Mouse (Mus musculus) midbrain, embryonic 14.5 days (tissue): ENCODE data around the gene Atp6v1c2. TPM values are rescaled to one million over a fixed set of nuclear protein-coding genes. Genes with fewer than 3 reads are reported as not detected.

ENCODE experiments used
- ATAC-seq: fragments of 200-750 bp; cut with Nextera tagmentation; 2 replicates; pipeline ENCODE4 v1.8.0; 2017; ENCODE audit warnings: moderate number of reproducible peaks, moderate library complexity; ENCODE audit not compliant: low FRiP score, low TSS enrichment
- DNase-seq: peaks from one replicate; pipeline ENCODE4 v3.0.0-alpha.2; 2015
- H3K27ac ChIP-seq: fragments of 300-500 bp; sonication (generic); replicated peaks from 2 replicates; pipeline ENCODE4 v1.5.1; 2014; ENCODE audit warnings: mild to moderate bottlenecking, low read depth, low read length, moderate library complexity
- H3K27me3 ChIP-seq: fragments of 300-500 bp; sonication (generic); 2 replicates; pipeline ENCODE4 v1.6.1; 2014; ENCODE audit warnings: low read length, control low read depth, mixed read lengths; ENCODE audit not compliant: control insufficient read depth, insufficient read depth
- H3K36me3 ChIP-seq: fragments of 300-500 bp; sonication (generic); 2 replicates; pipeline ENCODE4 v1.6.1; 2014; ENCODE audit warnings: low read length, control low read depth; ENCODE audit not compliant: control insufficient read depth, insufficient read depth
- H3K4me1 ChIP-seq: fragments of 300-500 bp; sonication (generic); 2 replicates; pipeline ENCODE4 v1.6.1; 2014; ENCODE audit warnings: mild to moderate bottlenecking, antibody characterized with exemption, low read length, control low read depth; ENCODE audit not compliant: control insufficient read depth, insufficient read depth
- H3K4me2 ChIP-seq: fragments of 300-500 bp; sonication (generic); 2 replicates; pipeline ENCODE4 v1.6.1; 2014; ENCODE audit warnings: mild to moderate bottlenecking, low read length, moderate library complexity
- H3K4me3 ChIP-seq: fragments of 300-500 bp; sonication (generic); replicated peaks from 2 replicates; pipeline ENCODE4 v1.5.1; 2014; ENCODE audit warnings: low read depth, low read length
- H3K9ac ChIP-seq: fragments of 300-500 bp; sonication (generic); replicated peaks from 2 replicates; pipeline ENCODE4 v1.6.1; 2014; ENCODE audit warnings: mild to moderate bottlenecking, low read length, moderate library complexity
- H3K9me3 ChIP-seq: fragments of 300-500 bp; sonication (generic); 2 replicates; pipeline ENCODE4 v1.6.1; 2016; ENCODE audit warnings: low read length, control low read depth, mixed read lengths; ENCODE audit not compliant: control insufficient read depth
- WGBS: fragments of 180-500 bp; shearing (Covaris S2); extraction: QIAGEN DNeasy Blood & Tissue Kit; methylation state at CpG from one replicate; pipeline ENCODE4 v1.1.7; 2014; 5-methylcytosine and 5-hydroxymethylcytosine counted together
- polyA plus RNA-seq: library from polyadenylated mRNA; unstranded; fragments of >200 nt; fragmentation: Nextera tagmentation; extraction: Ambion mirVana; gene quantifications from 2 replicates; pipeline ENCODE4 v1.2.1, GENCODE M21; 2014

Gene Atp6v1c2
- polyA plus RNA-seq = 0.33 and 0.46 TPM in 2 replicates

- Histone ChIP-seq H3K36me3 (no peaks in the 10 kb centered on the region), H3K27ac (no peak within 1 kb of the TSS), H3K27me3 (peaks cover 12% of the 10 kb centered on the region; the same call in 1 of the 2 replicates), H3K4me2 (no peak within 1 kb of the TSS), H3K9ac (no peak within 1 kb of the TSS), H3K9me3 (no peaks in the 10 kb centered on the region), H3K4me1 (peaks cover 8% of the 10 kb centered on the region), H3K4me3 (no peak within 1 kb of the TSS)
- 77% methylated on average over 3 of the region's 3 CpGs for WGBS
- no peak for DNase-seq
- no peak for ATAC-seq
These were observed at the start of gene Atp6v1c2 for GRCm38 (mm10) chr12:17329259-17329658. Gene Atp6v1c2 (minus strand): TSS chr12:17329359.

- no peak for ATAC-seq
- Histone ChIP-seq H3K27me3 (no peaks in the 10 kb centered on the region), H3K4me1 (no peaks in the 10 kb centered on the region), H3K9ac (no peak overlapping the region), H3K4me2 (no peak overlapping the region), H3K4me3 (no peak overlapping the region), H3K36me3 (peaks cover 93% of the 10 kb centered on the region), H3K9me3 (no peaks in the 10 kb centered on the region), H3K27ac (no peak overlapping the region)
- no peak for DNase-seq
- 88% methylated on average over 6 of the region's 6 CpGs for WGBS
These were observed 47.4 kb upstream of the Atp6v1c2 start for GRCm38 (mm10) chr12:17376521-17376920.

DNA sequence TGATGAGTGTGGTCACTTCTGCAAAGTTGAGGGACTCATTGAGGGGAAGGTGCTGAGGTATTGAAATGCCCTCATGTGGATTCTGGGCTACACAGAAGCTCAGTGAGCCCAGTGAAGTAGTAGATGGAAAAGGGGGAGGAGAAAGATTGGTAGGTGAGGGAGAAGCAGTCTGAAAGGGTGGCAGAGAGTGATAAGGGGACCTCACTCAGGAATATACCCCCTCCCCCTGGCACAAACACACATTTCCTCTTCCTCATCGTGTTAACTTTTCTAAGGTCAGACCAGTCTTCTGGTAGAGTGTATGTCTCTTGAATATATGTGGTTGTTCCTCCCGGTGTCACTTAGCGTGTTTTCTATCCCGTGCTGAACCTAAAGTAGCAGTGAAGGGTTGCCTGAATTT lies 46.1 kb upstream of the Atp6v1c2 start:
- no peak for DNase-seq
- WGBS = 96% methylated on average over 4 of the region's 4 CpGs
- H3K4me1 ChIP-seq = no peaks in the 10 kb centered on the region

GRCm38 (mm10) chr12:17373470-17373975 lies 44.4 kb upstream of the Atp6v1c2 start:
- no peaks in the 10 kb centered on the region for H3K27me3 ChIP-seq
- no peak overlapping the region for H3K4me2 ChIP-seq
- no peak overlapping the region for H3K27ac ChIP-seq
- DNase-seq (no peak), ATAC-seq (no peak)
- WGBS = over 99% methylated on average over 5 of the region's 5 CpGs
- no peak overlapping the region for H3K4me3 ChIP-seq
- H3K36me3 ChIP-seq = peaks cover 89% of the 10 kb centered on the region
- H3K4me1 ChIP-seq = no peaks in the 10 kb centered on the region
- no peaks in the 10 kb centered on the region for H3K9me3 ChIP-seq
- no peak overlapping the region for H3K9ac ChIP-seq

More for the DNA sequence above, 46.1 kb upstream of the Atp6v1c2 start:
- no peaks in the 10 kb centered on the region for H3K27me3 ChIP-seq
- H3K4me2 ChIP-seq = no peak overlapping the region
- no peaks in the 10 kb centered on the region for H3K9me3 ChIP-seq
- no peak overlapping the region for H3K4me3 ChIP-seq
- no peak overlapping the region for H3K9ac ChIP-seq
- H3K36me3 ChIP-seq = peaks cover 90% of the 10 kb centered on the region
- no peak overlapping the region for H3K27ac ChIP-seq
- no peak for ATAC-seq

- Histone ChIP-seq H3K4me1 (no peaks in the 10 kb centered on the region), H3K36me3 (peaks cover 90% of the 10 kb centered on the region), H3K9me3 (no peaks in the 10 kb centered on the region), H3K27me3 (no peaks in the 10 kb centered on the region), H3K9ac (no peak overlapping the region), H3K4me2 (no peak overlapping the region), H3K4me3 (no peak overlapping the region), H3K27ac (no peak overlapping the region)
- WGBS = 85% methylated on average over 3 of the region's 3 CpGs
- no peak for DNase-seq
- no peak for ATAC-seq
These were observed 43.5 kb upstream of the Atp6v1c2 start for GRCm38 (mm10) chr12:17372696-17373095.

- WGBS = 89% methylated on average over 8 of the region's 8 CpGs
- Histone ChIP-seq H3K27ac (no peak overlapping the region), H3K9me3 (no peaks in the 10 kb centered on the region), H3K36me3 (peaks cover 90% of the 10 kb centered on the region), H3K4me2 (no peak overlapping the region), H3K4me1 (no peaks in the 10 kb centered on the region), H3K27me3 (no peaks in the 10 kb centered on the region), H3K4me3 (no peak overlapping the region), H3K9ac (no peak overlapping the region)
- no peak for DNase-seq
- ATAC-seq = no peak
These were observed 42.6 kb upstream of the Atp6v1c2 start for GRCm38 (mm10) chr12:17371589-17372235.

DNA sequence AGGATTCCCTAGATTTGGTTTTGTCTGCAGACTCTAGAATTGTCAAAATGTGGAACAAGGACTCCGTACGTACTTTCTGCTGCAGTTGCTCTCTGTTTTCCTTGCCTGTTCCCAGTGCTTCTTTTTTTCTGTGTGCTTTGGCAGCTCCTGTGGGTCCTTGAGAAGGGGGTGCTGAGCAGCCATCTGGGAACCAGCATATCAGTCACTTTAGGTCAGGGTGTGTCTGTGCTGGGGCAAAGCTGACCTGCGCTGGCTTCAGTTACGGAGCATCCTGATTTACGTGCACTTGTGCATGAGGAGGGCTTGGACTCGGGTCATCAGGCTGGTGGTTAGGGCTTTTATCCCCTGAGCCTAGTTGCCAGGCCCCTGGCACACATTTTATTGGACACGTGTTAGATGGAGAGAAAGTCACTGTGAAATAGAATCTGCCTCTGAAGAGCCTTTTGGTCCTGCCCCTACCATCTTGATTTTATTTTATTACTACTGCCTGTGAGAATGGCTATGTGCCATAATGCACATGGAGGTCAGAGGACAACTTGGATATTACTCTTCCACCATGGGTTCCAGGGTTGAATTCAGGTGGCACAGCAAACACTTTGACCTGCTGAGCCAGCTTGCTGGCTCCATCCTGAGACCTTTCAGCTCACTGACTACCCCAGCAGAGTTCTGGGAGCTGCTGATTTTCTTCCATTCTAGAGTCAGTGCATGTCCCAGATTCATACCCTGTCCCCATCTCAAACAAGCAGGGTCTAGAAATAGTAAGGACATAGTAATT lies 40.6 kb upstream of the Atp6v1c2 start:
- ATAC-seq (no peak), DNase-seq (no peak)
- Histone ChIP-seq H3K9ac (no peak overlapping the region), H3K9me3 (no peaks in the 10 kb centered on the region), H3K27ac (no peak overlapping the region), H3K4me1 (no peaks in the 10 kb centered on the region), H3K4me3 (no peak overlapping the region), H3K4me2 (no peak overlapping the region), H3K36me3 (peaks cover 83% of the 10 kb centered on the region), H3K27me3 (no peaks in the 10 kb centered on the region)
- 96% methylated on average over 7 of the region's 7 CpGs for WGBS

GRCm38 (mm10) chr12:17369111-17369510 lies 40.0 kb upstream of the Atp6v1c2 start:
- H3K9me3 ChIP-seq = no peaks in the 10 kb centered on the region
- peaks cover 83% of the 10 kb centered on the region for H3K36me3 ChIP-seq
- no peaks in the 10 kb centered on the region for H3K4me1 ChIP-seq
- no peak overlapping the region for H3K4me3 ChIP-seq
- H3K27ac ChIP-seq = no peak overlapping the region
- H3K27me3 ChIP-seq = no peaks in the 10 kb centered on the region
- no peak overlapping the region for H3K9ac ChIP-seq
- H3K4me2 ChIP-seq = no peak overlapping the region
- 96% methylated on average over 3 of the region's 3 CpGs for WGBS
- DNase-seq (no peak), ATAC-seq (no peak)
